ENCODE assay signal across 28 mouse cellular contexts in genomic region chr8:26323606-26324350, GRCm38 (mm10).
DNase-seq lines count a peak whose midpoint lies in the region; ATAC-seq and TF ChIP-seq lines count a peak whose summit lies in the region.
"Had no signal": no experiment of that assay in that cellular context is flagged by ENCODE, and none has a peak within 500 bp of the region (broad histone marks: within the 10 kb centered on the region; RNA-seq: fewer than 3 reads in every experiment).

No protein-coding gene starts in this region.

- no peak for TF ChIP-seq POLR2A in limb, embryonic 14.5 days (IDR thresholded peaks at IDR 0.05; ENCODE audit: borderline replicate concordance, extremely low read depth, insufficient read depth, insufficient read length)

- H3K4me3 ChIP-seq in intestine, embryonic 16.5 days (ENCODE audit: low read length): no peak overlapping the region
- H3K4me3 ChIP-seq in limb, embryonic 14.5 days (replicated peaks; ENCODE audit: low read length): no peak overlapping the region
- H3K4me3 ChIP-seq in midbrain, embryonic 13.5 days (replicated peaks): no peak overlapping the region
- H3K4me3 ChIP-seq: embryonic facial prominence, embryonic 10.5 days; embryonic facial prominence, embryonic 13.5 days; erythroblast, embryonic 14.5 days; heart, adult 2 months; heart, embryonic 10.5 days; heart, embryonic 13.5 days; hindbrain, embryonic 12.5 days; hindbrain, embryonic 15.5 days had no signal

- peak; percentile 95 for ATAC-seq in intestine, embryonic 16.5 days
- 0 out of 2 replicates have a peak, but pooled peaks have one; percentile 30 for ATAC-seq in limb, embryonic 14.5 days (ENCODE audit: low FRiP score, low read depth)
- ATAC-seq in megakaryocyte progenitor cell, adult 5-6 weeks (replicated peaks; ENCODE audit: poor library complexity): no peak
- no peak for ATAC-seq in midbrain, embryonic 13.5 days
- ATAC-seq: activated CD4-positive, CD25-positive, alpha-beta regulatory T cell, adult 4 months; forebrain, embryonic 14.5 days; forebrain, postnatal 0 days had no signal

- H3K36me3 ChIP-seq in intestine, embryonic 16.5 days (ENCODE audit: control insufficient read depth, insufficient read depth, low read length): no peaks in the 10 kb centered on the region
- no peaks in the 10 kb centered on the region for H3K36me3 ChIP-seq in limb, embryonic 14.5 days (ENCODE audit: control insufficient read depth, insufficient read depth, low read length)
- H3K36me3 ChIP-seq in midbrain, embryonic 13.5 days: no peaks in the 10 kb centered on the region
- H3K36me3 ChIP-seq: embryonic facial prominence, embryonic 10.5 days; embryonic facial prominence, embryonic 13.5 days; heart, embryonic 10.5 days; heart, embryonic 13.5 days; hindbrain, embryonic 12.5 days; hindbrain, embryonic 15.5 days had no signal

- 67% methylated on average over 12 of the region's 12 CpGs for WGBS in intestine, embryonic 16.5 days
- WGBS in limb, embryonic 14.5 days: 74% methylated on average over 12 of the region's 12 CpGs
- WGBS in midbrain, embryonic 13.5 days: 95% methylated on average over 12 of the region's 12 CpGs

- H3K4me1 ChIP-seq in intestine, embryonic 16.5 days (ENCODE audit: control insufficient read depth, insufficient read depth, low read length): no peaks in the 10 kb centered on the region
- H3K4me1 ChIP-seq in limb, embryonic 14.5 days (ENCODE audit: control insufficient read depth, insufficient read depth, low read length): peaks cover 10% of the 10 kb centered on the region; the same call in 1 of the 2 replicates
- no peaks in the 10 kb centered on the region for H3K4me1 ChIP-seq in midbrain, embryonic 13.5 days (replicated peaks)
- H3K4me1 ChIP-seq: embryonic facial prominence, embryonic 10.5 days; embryonic facial prominence, embryonic 13.5 days; heart, embryonic 10.5 days; heart, embryonic 13.5 days; hindbrain, embryonic 12.5 days; hindbrain, embryonic 15.5 days had no signal

- H3K27ac ChIP-seq in intestine, embryonic 16.5 days (ENCODE audit: low read length): peak overlapping the region; percentile 72
- no peak overlapping the region for H3K27ac ChIP-seq in limb, embryonic 14.5 days (replicated peaks; ENCODE audit: low read depth, low read length)
- H3K27ac ChIP-seq in midbrain, embryonic 13.5 days: no peak overlapping the region
- H3K27ac ChIP-seq: embryonic facial prominence, embryonic 10.5 days; embryonic facial prominence, embryonic 13.5 days; heart, adult 2 months; heart, embryonic 10.5 days; heart, embryonic 13.5 days; hindbrain, embryonic 12.5 days; hindbrain, embryonic 15.5 days had no signal

- no peak overlapping the region for H3K4me2 ChIP-seq in intestine, embryonic 16.5 days (ENCODE audit: low read depth, low read length)
- no peak overlapping the region for H3K4me2 ChIP-seq in limb, embryonic 14.5 days (replicated peaks; ENCODE audit: low read depth, low read length, severe bottlenecking)
- H3K4me2 ChIP-seq in midbrain, embryonic 13.5 days (replicated peaks): no peak overlapping the region
- H3K4me2 ChIP-seq: embryonic facial prominence, embryonic 13.5 days; heart, embryonic 13.5 days; hindbrain, embryonic 12.5 days; hindbrain, embryonic 15.5 days had no signal

- no peaks in the 10 kb centered on the region for H3K27me3 ChIP-seq in intestine, embryonic 16.5 days (replicated peaks; ENCODE audit: control insufficient read depth, insufficient read depth, low read length)
- no peaks in the 10 kb centered on the region for H3K27me3 ChIP-seq in limb, embryonic 14.5 days (ENCODE audit: control insufficient read depth, insufficient read depth, low read length)
- H3K27me3 ChIP-seq in midbrain, embryonic 13.5 days: no peaks in the 10 kb centered on the region
- H3K27me3 ChIP-seq: embryonic facial prominence, embryonic 13.5 days; heart, embryonic 13.5 days had no signal

- H3K9me3 ChIP-seq in intestine, embryonic 16.5 days (ENCODE audit: control insufficient read depth, low read length): no peaks in the 10 kb centered on the region
- no peaks in the 10 kb centered on the region for H3K9me3 ChIP-seq in limb, embryonic 14.5 days (ENCODE audit: control insufficient read depth, low read length)
- H3K9me3 ChIP-seq in midbrain, embryonic 13.5 days: no peaks in the 10 kb centered on the region
- H3K9me3 ChIP-seq: embryonic facial prominence, embryonic 10.5 days; embryonic facial prominence, embryonic 13.5 days; heart, embryonic 10.5 days; heart, embryonic 13.5 days; hindbrain, embryonic 12.5 days; hindbrain, embryonic 15.5 days had no signal

- no peak overlapping the region for H3K9ac ChIP-seq in intestine, embryonic 16.5 days (ENCODE audit: low read depth, low read length)
- 0 out of 2 replicates have a peak overlapping the region, but pooled peaks have one; percentile 4 for H3K9ac ChIP-seq in limb, embryonic 14.5 days (ENCODE audit: low read depth, low read length, severe bottlenecking)
- no peak overlapping the region for H3K9ac ChIP-seq in midbrain, embryonic 13.5 days (replicated peaks)
- H3K9ac ChIP-seq: embryonic facial prominence, embryonic 13.5 days; forebrain, postnatal 0 days; heart, embryonic 13.5 days; hindbrain, embryonic 12.5 days; hindbrain, embryonic 15.5 days had no signal

- DNase-seq in heart, adult 11 months: peak; percentile 45
- DNase-seq in heart, postnatal 4 days: no peak
- DNase-seq in limb, embryonic 14.5 days (ENCODE audit: low spot score): no peak
- DNase-seq in yolk sac, embryonic 10.5 days (ENCODE audit: low spot score): peak; percentile 39
- no peak for DNase-seq in ovary, postnatal 10 days (ENCODE audit: low spot score)
- DNase-seq: adrenal gland, adult 8-10 months; adrenal gland, postnatal 25 days; cerebellum, adult 11-12 months; cerebellum, adult 8-10 months; cerebellum, postnatal 10 days; cerebellum, postnatal 36 days; embryo, embryonic 11 days; forebrain, postnatal 0 days; gastrocnemius, postnatal 25 days; heart, adult 2 months; heart, postnatal 14 days had no signal

Comparison
In these comparisons a context has a peak if more than half of its experiments do, and no peak if none do; other contexts are left out.
1. DNase-seq: peak in heart, adult 11 months (single experiment) and yolk sac, embryonic 10.5 days (single experiment); none in heart, postnatal 4 days (single experiment), limb, embryonic 14.5 days (single experiment) and ovary, postnatal 10 days (single experiment).
2. ATAC-seq: peak in intestine, embryonic 16.5 days (single experiment) and limb, embryonic 14.5 days (single experiment); none in megakaryocyte progenitor cell, adult 5-6 weeks (single experiment) and midbrain, embryonic 13.5 days (single experiment).